Mouse (Mus musculus) kidney, postnatal 0 days (tissue): ENCODE data around the gene Synpr. TPM values are rescaled to one million over a fixed set of nuclear protein-coding genes. Genes with fewer than 3 reads are reported as not detected.

Experiments used
- ATAC-seq: fragments of 200-750 bp; cut with Nextera tagmentation; replicated peaks from 2 replicates; pipeline ENCODE4 v1.8.0; 2017; ENCODE audit warnings: low read depth, moderate number of reproducible peaks, moderate TSS enrichment, moderate library complexity; ENCODE audit not compliant: low FRiP score
- DNase-seq: peaks from one replicate; pipeline ENCODE4 v3.0.0-alpha.2; 2016; ENCODE audit warnings: low spot score
- H3K27ac ChIP-seq: fragments of 300-500 bp; sonication (generic); 2 replicates; pipeline ENCODE4 v1.5.1; 2014; ENCODE audit warnings: mild to moderate bottlenecking
- H3K27me3 ChIP-seq: fragments of 300-500 bp; sonication (generic); 2 replicates; pipeline ENCODE4 v1.6.1; 2014; ENCODE audit warnings: low read length, mixed read lengths; ENCODE audit not compliant: insufficient read depth
- H3K36me3 ChIP-seq: fragments of 300-500 bp; sonication (generic); 2 replicates; pipeline ENCODE4 v1.6.1; 2014; ENCODE audit warnings: low read length, mixed read lengths; ENCODE audit not compliant: insufficient read depth
- H3K4me1 ChIP-seq: fragments of 300-500 bp; sonication (generic); replicated peaks from 2 replicates; pipeline ENCODE4 v1.6.1; 2014; ENCODE audit warnings: antibody characterized with exemption, low read length, mixed read lengths; ENCODE audit not compliant: insufficient read depth
- H3K4me2 ChIP-seq: fragments of 300-500 bp; sonication (generic); 2 replicates; pipeline ENCODE4 v1.6.1; 2014; ENCODE audit warnings: mild to moderate bottlenecking, low read length, moderate library complexity, mixed read lengths
- H3K4me3 ChIP-seq: fragments of 300-500 bp; sonication (generic); replicated peaks from 2 replicates; pipeline ENCODE4 v1.5.1; 2014; ENCODE audit warnings: low read depth, low read length
- H3K9ac ChIP-seq: fragments of 300-500 bp; sonication (generic); 2 replicates; pipeline ENCODE4 v1.6.1; 2014; ENCODE audit warnings: low read depth, low read length
- H3K9me3 ChIP-seq: fragments of 300-500 bp; sonication (generic); replicated peaks from 2 replicates; pipeline ENCODE4 v1.6.1; 2016; ENCODE audit warnings: low read length, inconsistent platforms, mixed read lengths
- CTCF ChIP-seq: IDR thresholded peaks from 2 replicates; pipeline ENCODE4 v1.5.1; 2016; ENCODE audit warnings: antibody characterized with exemption, low read depth, mild to moderate bottlenecking, moderate library complexity
- WGBS: fragments of 180-500 bp; shearing (Covaris S2); extraction: QIAGEN DNeasy Blood & Tissue Kit; methylation state at CpG from one replicate; pipeline ENCODE4 v1.1.7; 2014; 5-methylcytosine and 5-hydroxymethylcytosine counted together
- polyA plus RNA-seq: library from polyadenylated mRNA; unstranded; fragments of >200 nt; fragmentation: Nextera tagmentation; extraction: Ambion mirVana; gene quantifications from 2 replicates; pipeline ENCODE4 v1.2.1, GENCODE M21; 2015

The Synpr gene
- polyA plus RNA-seq, 1 experiment from 2014 or later = 0.75 TPM

GRCm38 (mm10) chr14:13477821-13478220 is 193.2 kb downstream of the Synpr start:
- Histone ChIP-seq H3K4me3 (no peak overlapping the region), H3K4me2 (no peak overlapping the region), H3K36me3 (no peaks in the 10 kb centered on the region), H3K9me3 (no peaks in the 10 kb centered on the region), H3K9ac (no peak overlapping the region), H3K4me1 (no peaks in the 10 kb centered on the region), H3K27ac (no peak overlapping the region), H3K27me3 (no peaks in the 10 kb centered on the region)
- WGBS = 73% methylated on average over 1 of the region's 1 CpGs
- no peak for ATAC-seq
- DNase-seq = no peak
- no peak for TF ChIP-seq CTCF

DNA sequence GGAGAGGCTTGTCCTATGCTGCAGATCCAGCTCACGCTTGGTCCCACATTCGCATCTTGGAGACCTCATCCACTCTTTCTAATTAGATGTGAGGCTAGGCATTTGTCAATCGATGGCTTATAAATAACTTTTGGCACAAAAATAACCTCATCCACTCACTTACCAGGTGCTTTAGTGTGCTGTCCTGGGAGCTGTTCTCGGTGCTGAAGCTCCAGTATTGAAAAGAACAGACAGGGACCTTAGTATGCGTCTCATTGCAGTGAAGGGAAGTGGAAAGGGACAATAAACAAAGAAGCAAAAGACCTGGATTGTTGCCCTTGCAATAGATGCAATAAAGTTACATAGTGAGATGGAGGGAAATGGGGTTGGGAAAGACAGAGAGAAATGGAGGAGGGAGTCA is 220.8 kb downstream of the Synpr start:
- 53% methylated on average over 5 of the region's 5 CpGs for WGBS
- no peak for ATAC-seq
- no peak overlapping the region for H3K9ac ChIP-seq
- peak; percentile 28 for DNase-seq
- H3K4me1 ChIP-seq = no peaks in the 10 kb centered on the region
- no peak overlapping the region for H3K4me3 ChIP-seq
- no peaks in the 10 kb centered on the region for H3K36me3 ChIP-seq
- no peak overlapping the region for H3K4me2 ChIP-seq
- H3K9me3 ChIP-seq = no peaks in the 10 kb centered on the region
- no peak for TF ChIP-seq CTCF
- no peaks in the 10 kb centered on the region for H3K27me3 ChIP-seq
- no peak overlapping the region for H3K27ac ChIP-seq

- no peak for TF ChIP-seq CTCF
- H3K9me3 ChIP-seq = no peaks in the 10 kb centered on the region
- no peak overlapping the region for H3K4me2 ChIP-seq
- no peak overlapping the region for H3K27ac ChIP-seq
- DNase-seq (no peak), ATAC-seq (no peak)
- H3K9ac ChIP-seq = no peak overlapping the region
- H3K4me1 ChIP-seq = no peaks in the 10 kb centered on the region
- H3K36me3 ChIP-seq = no peaks in the 10 kb centered on the region
- 79% methylated on average over 5 of the region's 5 CpGs for WGBS
- H3K27me3 ChIP-seq = no peaks in the 10 kb centered on the region
- no peak overlapping the region for H3K4me3 ChIP-seq
Measured at GRCm38 (mm10) chr14:13518608-13519139, 234.1 kb downstream of the Synpr start.

DNA sequence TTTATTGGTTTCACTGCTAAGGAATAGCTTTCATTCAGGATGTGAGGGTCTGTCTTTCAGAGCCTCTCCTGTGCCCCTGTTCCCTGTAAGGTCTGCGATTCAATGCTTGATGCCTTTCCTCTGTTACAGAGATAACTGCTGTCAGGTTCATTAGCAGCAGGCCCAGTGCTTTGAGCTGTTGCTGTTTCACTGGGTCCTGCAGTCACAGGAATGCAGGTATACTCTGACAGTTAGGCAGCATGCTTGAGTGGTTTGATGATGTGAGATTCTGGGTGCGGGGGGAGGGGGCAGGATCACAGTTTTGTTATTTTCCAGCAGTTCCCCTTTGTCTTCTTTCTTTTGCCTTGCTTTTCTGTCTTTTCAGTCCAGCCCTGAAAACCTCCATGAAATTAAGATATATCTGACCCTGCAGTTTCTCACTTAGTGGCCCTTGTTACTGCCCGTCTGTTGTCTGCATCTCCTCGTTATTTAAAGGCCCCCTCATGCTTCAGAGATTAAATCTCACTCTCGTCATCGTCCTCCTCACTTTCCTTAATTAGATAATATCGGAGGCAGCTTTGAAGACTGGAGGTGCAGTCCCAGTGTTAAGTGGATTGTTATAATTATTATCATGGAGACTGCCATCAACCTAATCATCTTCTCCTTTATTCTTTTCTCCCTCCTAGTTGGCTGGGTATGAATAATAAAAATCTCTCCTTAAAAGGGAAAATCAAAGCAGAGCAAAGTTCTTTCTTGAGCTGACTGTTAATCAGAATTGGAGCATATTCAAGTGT is 234.8 kb downstream of the Synpr start:
- Histone ChIP-seq H3K36me3 (no peaks in the 10 kb centered on the region), H3K27me3 (no peaks in the 10 kb centered on the region), H3K9me3 (no peaks in the 10 kb centered on the region), H3K4me3 (no peak overlapping the region), H3K4me2 (no peak overlapping the region), H3K9ac (no peak overlapping the region), H3K4me1 (no peaks in the 10 kb centered on the region), H3K27ac (no peak overlapping the region)
- WGBS = 38% methylated on average over 7 of the region's 7 CpGs
- no peak for ATAC-seq
- TF ChIP-seq CTCF = no peak
- no peak for DNase-seq

- Histone ChIP-seq H3K27me3 (no peaks in the 10 kb centered on the region), H3K4me3 (no peak overlapping the region), H3K9me3 (no peaks in the 10 kb centered on the region), H3K36me3 (no peaks in the 10 kb centered on the region), H3K9ac (no peak overlapping the region), H3K4me2 (no peak overlapping the region), H3K27ac (no peak overlapping the region), H3K4me1 (no peaks in the 10 kb centered on the region)
- DNase-seq (no peak), ATAC-seq (no peak)
- no peak for TF ChIP-seq CTCF
- 56% methylated on average over 2 of the region's 2 CpGs for WGBS
Measured at GRCm38 (mm10) chr14:13547746-13548145, 263.2 kb downstream of the Synpr start.

GRCm38 (mm10) chr14:13551209-13551608 is 266.6 kb downstream of the Synpr start:
- H3K4me1 ChIP-seq = no peaks in the 10 kb centered on the region
- no peaks in the 10 kb centered on the region for H3K27me3 ChIP-seq
- H3K4me3 ChIP-seq = no peak overlapping the region
- WGBS = 84% methylated on average over 4 of the region's 4 CpGs
- ATAC-seq (no peak), DNase-seq (no peak)
- no peaks in the 10 kb centered on the region for H3K9me3 ChIP-seq
- TF ChIP-seq CTCF = no peak
- no peaks in the 10 kb centered on the region for H3K36me3 ChIP-seq
- no peak overlapping the region for H3K9ac ChIP-seq
- no peak overlapping the region for H3K4me2 ChIP-seq
- H3K27ac ChIP-seq = no peak overlapping the region
